Mouse (Mus musculus) spleen, postnatal 4 days (tissue): ENCODE measurements around the gene Glce.
A peak's percentile ranks its signal among the peaks of the same experiment; 100 is the strongest.

ENCODE experiments used
- DNase-seq, 2 experiments: peaks; one replicate each; pipeline ENCODE4 v3.0.0; 2022; ENCODE audit warnings: low spot score in 2 of 2

Glce gene

DNA sequence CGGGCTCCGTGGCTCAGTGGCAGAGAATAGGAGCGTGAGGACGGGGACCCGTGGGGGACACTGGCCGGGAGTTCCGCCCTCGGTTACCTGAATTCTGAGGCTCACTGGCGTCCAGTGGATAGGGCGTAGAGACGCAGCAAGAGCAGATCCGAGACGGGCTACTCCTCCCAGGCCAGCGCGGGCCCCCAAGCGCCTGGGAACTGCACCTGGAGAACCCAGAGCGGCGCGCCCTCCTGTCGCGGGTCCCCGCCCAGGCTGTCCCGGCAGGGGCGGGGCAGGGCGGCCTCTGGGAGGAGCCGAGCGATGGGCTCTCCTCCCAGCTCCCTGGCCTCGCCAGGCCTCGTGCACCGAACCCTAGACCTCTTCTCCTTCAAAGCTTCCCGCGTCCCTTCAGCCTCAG lies 95.9 kb downstream of the Glce start, which contains the start of gene Paqr5:
Paqr5 (minus strand) TSS at position 257 of the 400 bp plus-strand sequence.
- DNase-seq: peak; percentile 32 to 67

GRCm38 (mm10) chr9:62025056-62025455 lies 97.4 kb downstream of the Glce start:
- DNase-seq: no peak

GRCm38 (mm10) chr9:62023879-62024278 lies 98.6 kb downstream of the Glce start:
- DNase-seq: no peak

DNA sequence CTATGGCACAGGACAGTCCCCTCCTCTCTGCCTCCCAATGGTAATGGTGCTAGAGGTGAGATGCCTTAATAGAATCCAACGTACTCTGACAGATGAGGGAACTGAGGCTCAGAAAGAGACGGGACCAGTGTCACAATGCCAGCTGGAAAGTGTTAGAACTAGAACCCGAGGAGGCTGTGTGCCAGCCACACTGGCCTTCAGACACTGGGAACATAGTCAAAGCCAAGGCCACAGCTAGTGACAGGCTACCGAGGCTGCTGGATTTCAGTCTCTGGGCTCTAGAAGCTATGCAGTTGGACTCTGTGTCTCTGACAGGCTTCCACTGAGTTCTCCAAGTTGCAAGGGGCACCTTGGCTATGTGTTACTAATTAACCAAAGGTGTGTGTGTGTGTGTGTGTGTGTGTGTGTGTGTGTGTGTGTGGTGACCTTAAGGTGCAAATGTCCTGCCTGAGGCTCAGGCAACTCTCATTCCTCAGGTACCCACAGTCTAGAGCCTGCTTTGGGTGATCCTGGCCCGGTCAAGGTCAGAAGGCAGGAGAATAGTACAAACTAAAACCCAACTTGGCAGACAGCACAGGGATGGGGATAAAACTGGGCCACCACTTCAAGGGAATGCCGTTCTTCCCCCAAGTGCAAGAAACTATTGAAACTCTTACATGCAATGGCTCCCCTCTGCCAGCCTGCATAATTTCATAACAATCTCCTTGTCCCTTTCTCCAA lies 99.3 kb downstream of the Glce start:
- no peak for DNase-seq

DNA sequence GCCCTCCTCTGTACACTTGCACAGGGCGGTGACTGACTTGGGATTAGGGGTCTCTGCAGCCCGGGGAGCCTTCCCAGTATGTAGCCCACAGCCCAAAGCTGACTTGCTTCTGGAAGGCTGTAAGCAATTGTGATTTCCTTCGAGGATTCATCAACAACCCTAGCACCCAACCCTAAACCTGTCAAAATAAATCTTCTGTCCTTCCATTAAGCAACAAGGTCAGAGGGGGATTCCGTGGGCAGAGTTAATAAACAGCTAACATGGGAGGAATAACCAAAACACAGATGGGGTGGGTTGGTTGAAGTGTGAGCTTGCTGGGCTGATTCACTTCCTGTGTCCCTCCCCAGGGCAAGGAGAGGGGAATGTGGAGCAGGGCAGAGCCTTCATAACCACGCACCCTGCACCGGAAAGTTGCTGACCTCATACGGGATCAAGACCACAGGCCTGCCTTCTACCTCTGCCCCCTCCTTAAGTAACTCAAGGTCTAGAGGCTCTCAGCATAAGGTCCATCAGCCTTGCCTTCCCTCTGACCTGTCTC lies 100.8 kb downstream of the Glce start:
- DNase-seq: no peak

DNA sequence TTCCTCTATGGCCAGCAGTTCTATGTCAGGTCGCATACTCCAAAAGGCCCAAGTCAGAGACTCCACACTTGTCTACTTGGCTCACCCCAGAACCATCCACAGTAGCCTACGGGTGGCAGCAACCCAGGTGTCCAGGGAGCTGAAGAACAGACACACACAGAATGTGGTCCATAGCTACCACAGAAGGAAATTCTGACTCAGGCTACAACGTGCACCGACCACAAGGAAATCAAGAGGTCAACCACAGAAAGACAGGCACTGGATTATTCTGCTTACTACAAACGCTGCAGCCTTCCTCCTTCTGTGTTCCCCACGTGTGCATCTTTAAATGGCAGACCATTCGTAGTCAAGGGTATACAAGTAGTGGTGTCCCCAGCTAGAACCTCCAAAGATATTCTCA lies 102.2 kb downstream of the Glce start:
- no peak for DNase-seq

DNA sequence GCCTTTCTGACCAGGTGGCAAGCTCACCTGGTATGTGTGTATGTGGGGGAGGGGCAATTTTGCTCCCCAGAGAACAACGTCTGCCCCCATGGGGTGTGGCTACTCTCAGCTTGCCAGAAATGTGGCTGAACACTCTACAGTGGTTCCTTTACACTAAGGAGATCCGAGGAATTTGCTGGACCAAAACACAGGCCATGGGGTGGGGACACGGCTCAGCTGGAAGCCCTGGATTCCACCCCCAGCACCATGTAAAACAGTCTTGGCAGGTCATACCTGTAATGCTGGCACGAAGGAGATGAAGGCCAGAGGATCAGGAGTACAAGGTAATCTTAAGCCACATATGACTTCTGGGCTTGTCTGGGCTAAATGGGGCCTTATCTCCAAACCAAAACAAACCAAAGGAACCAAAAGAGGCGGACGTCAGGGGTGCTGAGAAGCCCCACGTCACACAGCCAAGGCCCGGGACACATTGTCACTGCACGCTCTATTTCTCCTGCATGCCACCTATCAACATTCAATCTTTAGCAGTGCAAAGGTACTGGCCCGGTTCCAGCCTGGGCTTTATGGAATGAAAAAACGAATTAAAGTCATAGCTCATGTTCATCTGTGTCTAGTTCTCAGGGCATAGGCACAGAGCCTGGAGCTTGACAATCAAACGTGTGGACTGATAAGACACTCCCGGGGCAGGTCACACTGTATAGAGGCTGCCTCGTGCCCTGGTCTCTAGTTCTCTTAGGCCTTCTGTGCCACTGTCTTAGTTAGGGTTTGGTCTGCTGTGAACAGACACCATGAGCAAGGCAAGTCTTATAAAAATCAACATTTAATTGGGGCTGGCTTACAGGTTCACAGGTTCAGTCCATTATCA lies 104.0 kb downstream of the Glce start:
- no peak for DNase-seq

- DNase-seq: no peak
These were observed 105.1 kb downstream of the Glce start for GRCm38 (mm10) chr9:62017329-62017728.

- DNase-seq: no peak
These were observed 107.0 kb downstream of the Glce start for GRCm38 (mm10) chr9:62015504-62015903.

DNA sequence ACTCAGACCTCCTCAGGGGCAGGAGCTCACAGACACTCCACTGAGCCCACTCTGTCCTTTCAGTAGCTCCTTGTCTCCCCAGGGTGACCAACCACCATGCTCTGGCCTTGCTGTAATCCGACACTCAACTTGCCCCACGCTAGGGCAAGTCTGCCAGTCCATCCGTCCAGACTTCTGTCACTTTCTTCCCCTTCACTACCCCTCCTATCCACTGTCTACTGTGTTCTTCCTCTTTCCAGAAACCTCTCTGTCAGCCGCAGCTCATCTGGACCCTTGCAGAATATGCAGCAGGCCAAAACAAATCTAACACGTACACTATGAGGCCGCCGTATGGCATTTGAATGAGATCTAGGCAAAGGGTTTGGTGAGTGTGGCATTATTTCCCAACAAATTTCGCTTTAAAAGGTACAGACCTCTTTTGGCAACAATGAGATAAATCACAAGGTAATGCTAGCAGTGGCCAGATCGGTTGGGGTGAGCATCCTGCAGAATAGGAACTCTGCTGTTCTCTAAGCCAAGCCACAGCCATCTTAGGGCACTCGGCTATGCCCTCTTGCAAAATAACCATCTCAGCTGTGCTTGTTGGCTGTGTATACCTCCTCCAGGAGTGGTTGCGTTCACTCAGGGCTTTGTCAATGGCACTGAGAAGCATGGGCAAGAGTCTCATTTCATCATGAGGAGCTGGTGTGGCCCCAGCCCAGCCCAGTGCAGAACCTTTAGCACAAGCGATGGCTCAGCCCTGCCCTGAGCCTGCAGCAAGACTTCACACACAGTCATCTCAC lies 108.9 kb downstream of the Glce start:
- DNase-seq: no peak

DNA sequence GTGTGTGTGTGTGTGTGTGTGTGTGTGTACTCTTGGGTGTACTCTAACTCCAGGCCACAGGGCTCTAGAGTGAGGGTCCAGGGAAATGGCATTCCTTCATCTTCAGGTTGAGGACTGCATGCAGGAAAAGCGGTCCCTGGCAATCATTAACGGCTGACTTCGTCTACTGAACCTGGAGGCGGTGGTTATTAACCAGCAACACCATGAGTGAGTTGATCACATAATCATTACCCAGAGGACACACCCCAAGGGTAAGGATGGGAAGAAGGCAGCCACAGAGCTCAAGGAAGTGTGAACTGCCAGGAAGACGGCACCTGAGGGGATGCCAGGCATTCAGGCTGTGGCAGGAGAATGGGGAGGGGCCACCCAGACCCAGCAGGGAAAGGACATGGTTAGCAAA lies 114.1 kb downstream of the Glce start:
- DNase-seq: no peak
